Mouse (Mus musculus): ENCODE data around the gene Spi1.

DNA sequence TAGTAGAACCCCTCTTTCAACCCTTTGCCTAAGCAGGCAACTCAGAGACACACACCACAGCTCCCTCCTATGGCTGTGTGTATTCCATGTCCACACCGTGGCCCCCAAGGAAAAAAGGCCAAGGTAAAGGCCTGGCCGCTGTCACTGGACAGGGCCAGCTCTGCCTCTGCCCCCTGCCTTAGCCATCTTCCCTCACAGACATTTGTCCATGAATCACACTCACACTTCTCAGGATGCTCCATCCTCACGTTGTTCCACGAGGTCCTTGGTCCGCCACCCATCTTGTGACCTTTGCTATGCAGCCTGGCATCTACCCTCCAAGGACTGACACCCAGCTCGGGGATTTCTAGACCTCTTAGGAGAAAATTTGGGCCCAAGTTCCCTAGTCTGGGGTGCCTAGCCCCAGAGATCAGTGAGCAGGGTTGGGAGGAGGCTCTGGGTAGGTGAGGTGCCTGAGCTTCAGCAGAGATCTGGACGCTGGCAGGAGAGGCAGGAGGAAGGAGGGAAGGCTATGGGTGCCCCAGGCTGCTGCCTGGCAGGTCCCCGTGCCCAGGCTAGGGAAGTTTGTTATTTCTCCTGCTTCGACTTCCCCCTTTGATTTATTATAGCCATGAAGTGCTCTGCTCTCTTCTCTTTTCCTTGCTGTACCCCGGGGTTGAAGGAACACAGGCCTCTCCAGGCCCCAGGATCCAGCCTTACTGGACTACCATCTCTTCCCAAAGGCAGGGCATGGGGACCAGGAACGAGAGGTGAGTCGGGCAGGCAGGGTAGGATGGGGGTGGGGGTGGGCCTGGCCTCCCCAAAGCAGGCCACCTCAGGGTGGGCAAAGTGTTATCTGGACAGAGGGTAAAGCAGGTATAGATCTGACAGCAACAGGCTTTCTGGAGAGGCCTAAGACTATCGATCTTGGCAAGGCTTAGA lies at the start of gene Spi1:
- TF ChIP-seq EP300 (IDR thresholded peaks at IDR 0.05; ENCODE audit: low read depth), result no peak
- no peak for TF ChIP-seq CTCF (IDR thresholded peaks at IDR 0.05; ENCODE audit: low read depth)
